ENCODE assay signal across 9 mouse cellular contexts in the genomic region with DNA sequence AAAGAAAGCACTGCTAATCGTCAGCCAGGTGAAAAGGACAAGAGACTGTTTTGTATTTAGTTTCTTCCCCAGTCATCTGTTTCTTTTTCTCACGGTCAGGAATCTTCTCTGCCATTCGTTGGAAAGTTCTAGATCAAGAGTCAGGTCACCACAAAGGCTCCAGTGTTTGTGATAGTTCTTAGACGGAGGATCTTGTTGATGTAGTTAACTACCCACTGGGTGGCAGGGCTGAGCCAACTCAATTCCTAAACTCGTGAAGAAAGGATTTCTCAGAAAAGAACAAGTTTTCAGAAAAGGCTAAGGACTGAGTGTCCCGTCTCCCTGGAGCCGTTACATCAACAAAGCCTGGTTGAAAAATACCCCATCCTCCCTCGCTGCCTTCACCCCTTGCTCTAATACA. TPM values are rescaled to one million over a fixed set of nuclear protein-coding genes. Genes with fewer than 3 reads are reported as not detected.
DNase-seq lines count a peak whose midpoint lies in the region; ATAC-seq and TF ChIP-seq lines count a peak whose summit lies in the region.
"Had no signal": no experiment of that assay in that cellular context is flagged by ENCODE, and none has a peak within 500 bp of the region (broad histone marks: within the 10 kb centered on the region; RNA-seq: fewer than 3 reads in every experiment).

No protein-coding gene starts in this region.

- H3K4me1 ChIP-seq in embryonic fibroblast, embryonic 13.5 days (ENCODE audit: control insufficient read depth, insufficient read depth, low read length) = peaks cover 2% of the 10 kb centered on the region; the same call in 1 of the 2 replicates
- peaks cover 20% of the 10 kb centered on the region for H3K4me1 ChIP-seq in kidney, embryonic 16.5 days (ENCODE audit: insufficient read depth, low read length)
- peaks cover 55% of the 10 kb centered on the region for H3K4me1 ChIP-seq in megakaryocyte, embryonic 14.5 days

- 0 out of 2 replicates have a peak overlapping the region, but pooled peaks have one; percentile 5 for H3K9ac ChIP-seq in kidney, embryonic 16.5 days (replicated peaks; ENCODE audit: low read length)
- H3K9ac ChIP-seq: lung, embryonic 15.5 days had no signal

- no peak overlapping the region for H3K4me2 ChIP-seq in kidney, embryonic 16.5 days (replicated peaks; ENCODE audit: low read depth, low read length)
- H3K4me2 ChIP-seq: lung, embryonic 15.5 days had no signal

- no peaks in the 10 kb centered on the region for H3K9me3 ChIP-seq in kidney, embryonic 16.5 days (ENCODE audit: low read length)
- no peaks in the 10 kb centered on the region for H3K9me3 ChIP-seq in megakaryocyte, embryonic 14.5 days
- H3K9me3 ChIP-seq: lung, embryonic 15.5 days had no signal

- WGBS in kidney, embryonic 16.5 days = 12% methylated on average over 8 of the region's 8 CpGs

- no peaks in the 10 kb centered on the region for H3K27me3 ChIP-seq in kidney, embryonic 16.5 days (ENCODE audit: insufficient read depth, low read length)
- H3K27me3 ChIP-seq in megakaryocyte, embryonic 14.5 days (replicated peaks) = peaks cover 2% of the 10 kb centered on the region
- H3K27me3 ChIP-seq: lung, embryonic 15.5 days had no signal

- H3K36me3 ChIP-seq in kidney, embryonic 16.5 days (ENCODE audit: insufficient read depth, low read length) = no peaks in the 10 kb centered on the region
- no peaks in the 10 kb centered on the region for H3K36me3 ChIP-seq in megakaryocyte, embryonic 14.5 days (replicated peaks; ENCODE audit: low read length)
- H3K36me3 ChIP-seq: lung, embryonic 15.5 days had no signal

- peak; percentile 74 for ATAC-seq in frontal cortex, adult (ENCODE audit: low TSS enrichment)
- no peak for ATAC-seq in kidney, embryonic 16.5 days (ENCODE audit: low FRiP score, low TSS enrichment)

- H3K4me3 ChIP-seq in embryonic fibroblast, embryonic 13.5 days (ENCODE audit: insufficient read depth, low read length) = no peak overlapping the region
- no peak overlapping the region for H3K4me3 ChIP-seq in kidney, embryonic 16.5 days (ENCODE audit: low read length)
- H3K4me3 ChIP-seq in megakaryocyte, embryonic 14.5 days (replicated peaks) = peak overlapping the region; percentile 50
- H3K4me3 ChIP-seq: lung, embryonic 15.5 days had no signal

- H3K27ac ChIP-seq in embryonic fibroblast, embryonic 13.5 days (ENCODE audit: insufficient read depth, low read length) = peak overlapping the region; percentile 25; the same call in 1 of the 2 replicates
- no peak overlapping the region for H3K27ac ChIP-seq in kidney, embryonic 16.5 days (ENCODE audit: low read length)
- H3K27ac ChIP-seq: lung, embryonic 15.5 days had no signal

- no peak for TF ChIP-seq CTCF in embryonic fibroblast, embryonic 13.5 days (IDR thresholded peaks at IDR 0.05; ENCODE audit: borderline replicate concordance, insufficient read depth, low read length)

- DNase-seq in frontal cortex, postnatal 10 days (ENCODE audit: low spot score in 2 of 2) = no peak
- DNase-seq in 416B (ENCODE audit: low read depth) (peak; percentile 85), R1 (ENCODE audit: low read depth, low spot score) (peak; percentile 84)
- DNase-seq in thymus, postnatal 36 days = peak; percentile 62 to 66

- TF ChIP-seq POLR2A in embryonic fibroblast, embryonic 13.5 days (IDR thresholded peaks at IDR 0.05; ENCODE audit: low read depth, low read length) = no peak

RNA-seq across cellular contexts. Expression of gene Txnip, which starts 6.6 kb away (rescaled TPM):
- 37.6 and 98.8 TPM in 2 replicates for polyA plus RNA-seq in embryonic fibroblast, embryonic 13.5 days (2011; ENCODE audit: insufficient read length, low read depth, missing spikeins)
- polyA plus RNA-seq in kidney, embryonic 16.5 days (2015; fragmentation: Nextera tagmentation; extraction: Ambion mirVana) = 191 and 197 TPM in 2 replicates
- polyA plus RNA-seq in megakaryocyte, embryonic 14.5 days (2012; ENCODE audit: insufficient read depth, low replicate concordance) = 4.1 and 22.7 TPM in 2 replicates

RNA-seq across cellular contexts. Expression of gene Gm16253, which starts 25.6 kb away (rescaled TPM):
- polyA plus RNA-seq in embryonic fibroblast, embryonic 13.5 days (2011; ENCODE audit: insufficient read length, low read depth, missing spikeins) = not detected in 2 replicates
- polyA plus RNA-seq in kidney, embryonic 16.5 days (2015; fragmentation: Nextera tagmentation; extraction: Ambion mirVana) = 1.3 TPM in 2 replicates
- polyA plus RNA-seq in megakaryocyte, embryonic 14.5 days (2012; ENCODE audit: insufficient read depth, low replicate concordance) = 0.51 TPM in 1 of 2 replicates, not detected in the other

RNA-seq across cellular contexts. Expression of gene Hfe2, which starts 26.2 kb away (rescaled TPM):
- not detected in 2 replicates for polyA plus RNA-seq in embryonic fibroblast, embryonic 13.5 days (2011; ENCODE audit: insufficient read length, low read depth, missing spikeins)
- 0.37 and 0.69 TPM in 2 replicates for polyA plus RNA-seq in kidney, embryonic 16.5 days (2015; fragmentation: Nextera tagmentation; extraction: Ambion mirVana)
- 21.2 and 30.0 TPM in 2 replicates for polyA plus RNA-seq in megakaryocyte, embryonic 14.5 days (2012; ENCODE audit: insufficient read depth, low replicate concordance)

RNA-seq across cellular contexts. Expression of gene Polr3gl, which starts 42.8 kb away (rescaled TPM):
- 23.2 and 30.6 TPM in 2 replicates for polyA plus RNA-seq in embryonic fibroblast, embryonic 13.5 days (2011; ENCODE audit: insufficient read length, low read depth, missing spikeins)
- polyA plus RNA-seq in kidney, embryonic 16.5 days (2015; fragmentation: Nextera tagmentation; extraction: Ambion mirVana) = 32.1 and 35.8 TPM in 2 replicates
- 4.6 and 15.4 TPM in 2 replicates for polyA plus RNA-seq in megakaryocyte, embryonic 14.5 days (2012; ENCODE audit: insufficient read depth, low replicate concordance)

RNA-seq across cellular contexts. Expression of gene Ankrd34a, which starts 45.2 kb away (rescaled TPM):
- polyA plus RNA-seq in embryonic fibroblast, embryonic 13.5 days (2011; ENCODE audit: insufficient read length, low read depth, missing spikeins) = 5.1 and 7.4 TPM in 2 replicates
- polyA plus RNA-seq in kidney, embryonic 16.5 days (2015; fragmentation: Nextera tagmentation; extraction: Ambion mirVana) = 2.2 and 2.3 TPM in 2 replicates
- polyA plus RNA-seq in megakaryocyte, embryonic 14.5 days (2012; ENCODE audit: insufficient read depth, low replicate concordance) = not detected in 2 replicates

Comparison
In these comparisons a context has a peak if more than half of its experiments do, and no peak if none do; other contexts are left out.
1. DNase-seq: peak in 416B (single experiment), R1 (single experiment) and thymus, postnatal 36 days (2 of 2); none in frontal cortex, postnatal 10 days (0 of 2).
2. RNA of gene Hfe2, which starts 26.2 kb away (polyA plus RNA-seq): 21.2 to 30.0 TPM in megakaryocyte, embryonic 14.5 days; 0.37 to 0.69 TPM in kidney, embryonic 16.5 days and not detected in embryonic fibroblast, embryonic 13.5 days; every median in the first group is over 10 times any median in the second.